ENCODE assay signal across 9 mouse cellular contexts in the genomic region with DNA sequence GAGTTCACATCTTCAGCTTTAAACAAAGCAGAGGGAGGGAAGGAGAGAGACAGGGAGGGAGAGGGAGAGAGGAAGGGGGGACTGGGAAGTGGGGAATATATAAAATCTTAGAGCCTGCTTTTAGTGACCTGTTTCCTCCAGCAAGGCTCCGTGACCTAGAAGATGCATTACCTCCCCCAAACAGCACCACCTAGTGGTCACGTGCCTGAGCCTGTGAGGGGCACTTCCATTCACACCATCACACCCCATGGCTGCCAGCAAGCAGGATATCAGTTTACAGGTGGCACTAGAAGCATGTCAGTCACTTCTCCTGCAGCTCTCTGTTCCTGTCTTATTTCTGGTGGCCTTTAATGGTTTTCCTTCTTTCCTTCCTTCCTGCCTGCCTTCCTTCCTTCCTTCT.
A peak's percentile ranks its signal among the peaks of the same experiment; 100 is the strongest.
DNase-seq lines count a peak whose midpoint lies in the region; ATAC-seq and TF ChIP-seq lines count a peak whose summit lies in the region.
"Had no signal": no experiment of that assay in that cellular context is flagged by ENCODE, and none has a peak within 500 bp of the region (broad histone marks: within the 10 kb centered on the region; RNA-seq: fewer than 3 reads in every experiment).

No protein-coding gene starts in this region.

- H3K27ac ChIP-seq in intestine, postnatal 0 days (ENCODE audit: low read depth, low read length): no peak overlapping the region
- H3K27ac ChIP-seq in intestine, embryonic 16.5 days (ENCODE audit: low read length): no peak overlapping the region
- no peak overlapping the region for H3K27ac ChIP-seq in CH12.LX (ENCODE audit: insufficient read depth, low read depth)
- no peak overlapping the region for H3K27ac ChIP-seq in cortical plate, adult 2 months (ENCODE audit: insufficient read depth, low read length)
- H3K27ac ChIP-seq in hindbrain, embryonic 11.5 days (ENCODE audit: low read depth, low read length): no peak overlapping the region
- H3K27ac ChIP-seq: midbrain, embryonic 12.5 days had no signal

- no peak overlapping the region for H3K4me2 ChIP-seq in intestine, postnatal 0 days (replicated peaks; ENCODE audit: low read depth)
- H3K4me2 ChIP-seq in intestine, embryonic 16.5 days (ENCODE audit: low read depth, low read length): no peak overlapping the region
- no peak overlapping the region for H3K4me2 ChIP-seq in CH12.LX (ENCODE audit: insufficient read depth, low read depth, poor library complexity, severe bottlenecking)
- no peak overlapping the region for H3K4me2 ChIP-seq in hindbrain, embryonic 11.5 days (replicated peaks; ENCODE audit: low read depth, low read length)
- H3K4me2 ChIP-seq: midbrain, embryonic 12.5 days had no signal

- WGBS in intestine, postnatal 0 days: 70% methylated on average over 2 of the region's 2 CpGs
- WGBS in intestine, embryonic 16.5 days: 75% methylated on average over 2 of the region's 2 CpGs
- 73% methylated on average over 2 of the region's 2 CpGs for WGBS in hindbrain, embryonic 11.5 days

- peak; percentile 49 for DNase-seq in CH12.LX (ENCODE audit: extremely low read depth)
- DNase-seq in spleen, adult 12 weeks (ENCODE audit: low spot score): peak; percentile 61
- no peak for DNase-seq in layer of hippocampus, adult 11-12 months (ENCODE audit: low spot score)
- DNase-seq in hindbrain, embryonic 11.5 days (ENCODE audit: low spot score): no peak
- DNase-seq in gastrocnemius, adult 18-20 months (ENCODE audit: low spot score): no peak

- in situ Hi-C loops in CH12.LX (cut with MboI; ENCODE audit: low pct_ligation_motif_present, low pct_unique_long_range_greater_than_20kb, low sequenced_read_pairs): no loop called here

- peak; percentile 28 for TF ChIP-seq RAD21 in CH12.LX (IDR thresholded peaks at IDR 0.05; ENCODE audit: low read depth, low read length)

- ATAC-seq in intestine, postnatal 0 days: no peak
- no peak for ATAC-seq in intestine, embryonic 16.5 days
- no peak for ATAC-seq in hindbrain, embryonic 11.5 days (ENCODE audit: low FRiP score)

- H3K4me3 ChIP-seq in intestine, postnatal 0 days (ENCODE audit: low read depth, low read length): no peak overlapping the region
- no peak overlapping the region for H3K4me3 ChIP-seq in intestine, embryonic 16.5 days (ENCODE audit: low read length)
- H3K4me3 ChIP-seq in CH12.LX (replicated peaks in 1 of 3; ENCODE audit: low read depth in 2 of 3, low read length in 2 of 3, poor library complexity in 1 of 3): no peak overlapping the region
- H3K4me3 ChIP-seq in cortical plate, adult 2 months (ENCODE audit: insufficient read depth, low read length): no peak overlapping the region
- H3K4me3 ChIP-seq in hindbrain, embryonic 11.5 days (ENCODE audit: low read depth, low read length): no peak overlapping the region
- H3K4me3 ChIP-seq: midbrain, embryonic 12.5 days had no signal

- no peaks in the 10 kb centered on the region; the same call in 1 of the 2 replicates for H3K9me3 ChIP-seq in intestine, postnatal 0 days (ENCODE audit: control insufficient read depth)
- peaks cover 6% of the 10 kb centered on the region; the same call in 1 of the 2 replicates for H3K9me3 ChIP-seq in intestine, embryonic 16.5 days (ENCODE audit: control insufficient read depth, low read length)
- H3K9me3 ChIP-seq in CH12.LX (replicated peaks; ENCODE audit: low read length): peaks cover 13% of the 10 kb centered on the region
- H3K9me3 ChIP-seq in hindbrain, embryonic 11.5 days (ENCODE audit: control insufficient read depth, low read length): no peaks in the 10 kb centered on the region

- peak; percentile 61 for TF ChIP-seq CTCF in intestine, postnatal 0 days (IDR thresholded peaks at IDR 0.05; ENCODE audit: low read depth)
- TF ChIP-seq CTCF in CH12.LX (conservative IDR thresholded peaks at IDR 0.05 in 1 of 2, IDR thresholded peaks at IDR 0.05 in 1 of 2; ENCODE audit: low read depth in 2 of 2, low read length in 2 of 2): peak; percentile 32 to 61; a peak in 3 of 4 replicates
- 0 out of 2 replicates have a peak, but pooled peaks have one; percentile 16 for TF ChIP-seq CTCF in cortical plate, adult 2 months (IDR thresholded peaks at IDR 0.05; ENCODE audit: extremely low read depth, insufficient read depth, low read length)

- no peaks in the 10 kb centered on the region for H3K27me3 ChIP-seq in intestine, postnatal 0 days (replicated peaks; ENCODE audit: control insufficient read depth, insufficient read depth, low read length)
- no peaks in the 10 kb centered on the region for H3K27me3 ChIP-seq in intestine, embryonic 16.5 days (replicated peaks; ENCODE audit: control insufficient read depth, insufficient read depth, low read length)
- no peaks in the 10 kb centered on the region for H3K27me3 ChIP-seq in CH12.LX (replicated peaks)
- H3K27me3 ChIP-seq in hindbrain, embryonic 11.5 days (ENCODE audit: control insufficient read depth, insufficient read depth, low read length): no peaks in the 10 kb centered on the region
- H3K27me3 ChIP-seq: midbrain, embryonic 12.5 days had no signal

- dilution Hi-C loops in CH12.LX (cut with MboI; ENCODE audit: extremely low pct_ligation_motif_present, extremely low pct_unique_long_range_greater_than_20kb, low sequenced_read_pairs): no loop called here

- H3K79me2 ChIP-seq in CH12.LX (replicated peaks; ENCODE audit: control insufficient read depth, extremely low read depth, insufficient read depth, poor library complexity, severe bottlenecking): peaks cover 18% of the 10 kb centered on the region

- TF ChIP-seq POLR2A in CH12.LX (IDR thresholded peaks at IDR 0.05; ENCODE audit: low read depth, low read length): no peak
- TF ChIP-seq POLR2A in cortical plate, adult 2 months (IDR thresholded peaks at IDR 0.05; ENCODE audit: extremely low read depth, insufficient read depth, low read length): no peak

- H3K36me3 ChIP-seq in intestine, postnatal 0 days (ENCODE audit: control insufficient read depth, insufficient read depth): peaks cover 4% of the 10 kb centered on the region; the same call in 1 of the 2 replicates
- no peaks in the 10 kb centered on the region for H3K36me3 ChIP-seq in intestine, embryonic 16.5 days (ENCODE audit: control insufficient read depth, insufficient read depth, low read length)
- peaks cover 40 to 86% of the 10 kb centered on the region in 2 experiments for H3K36me3 ChIP-seq in CH12.LX (replicated peaks in 1 of 2; ENCODE audit: control insufficient read depth in 1 of 2, insufficient read depth in 1 of 2, low read length in 1 of 2)
- no peaks in the 10 kb centered on the region for H3K36me3 ChIP-seq in hindbrain, embryonic 11.5 days (ENCODE audit: control insufficient read depth, insufficient read depth, low read length)
- H3K36me3 ChIP-seq: midbrain, embryonic 12.5 days had no signal

- no peak overlapping the region for H3K9ac ChIP-seq in intestine, postnatal 0 days (ENCODE audit: low read depth, low read length)
- H3K9ac ChIP-seq in intestine, embryonic 16.5 days (ENCODE audit: low read depth, low read length): no peak overlapping the region
- no peak overlapping the region for H3K9ac ChIP-seq in CH12.LX (ENCODE audit: insufficient read depth, low read depth)
- no peak overlapping the region for H3K9ac ChIP-seq in hindbrain, embryonic 11.5 days (ENCODE audit: low read depth, low read length)
- H3K9ac ChIP-seq: midbrain, embryonic 12.5 days had no signal

- no peak for TF ChIP-seq EP300 in CH12.LX (IDR thresholded peaks at IDR 0.05; ENCODE audit: low read length)

- no peaks in the 10 kb centered on the region for H3K4me1 ChIP-seq in intestine, postnatal 0 days (replicated peaks; ENCODE audit: control insufficient read depth, insufficient read depth, low read length)
- no peaks in the 10 kb centered on the region for H3K4me1 ChIP-seq in intestine, embryonic 16.5 days (ENCODE audit: control insufficient read depth, insufficient read depth, low read length)
- H3K4me1 ChIP-seq in CH12.LX (ENCODE audit: control insufficient read depth in 1 of 2, insufficient read depth in 2 of 2): peaks cover 0 to 20% of the 10 kb centered on the region in 2 experiments; a peak in 2 of 4 replicates
- H3K4me1 ChIP-seq in cortical plate, adult 2 months (ENCODE audit: control insufficient read depth, insufficient read depth, low read length): peaks cover 9% of the 10 kb centered on the region
- no peaks in the 10 kb centered on the region for H3K4me1 ChIP-seq in hindbrain, embryonic 11.5 days (replicated peaks; ENCODE audit: control insufficient read depth, insufficient read depth, low read length)
- H3K4me1 ChIP-seq: midbrain, embryonic 12.5 days had no signal

TF ChIP-seq in CH12.LX, 34 proteins besides CTCF, POLR2A, EP300 and RAD21:
- TF ChIP-seq SMC3 (IDR thresholded peaks at IDR 0.05; ENCODE audit: low read depth, low read length) (peak; percentile 46), BHLHE40 (IDR thresholded peaks at IDR 0.05; ENCODE audit: low read depth, low read length) (peak; percentile 64), UBTF (IDR thresholded peaks at IDR 0.05; ENCODE audit: low read depth, low read length) (no peak)
TF ChIP-seq in CH12.LX: peak in this region for 2.

Comparison
In these comparisons a context has a peak if more than half of its experiments do, and no peak if none do; other contexts are left out.
1. DNase-seq: peak in CH12.LX (single experiment) and spleen, adult 12 weeks (single experiment); none in layer of hippocampus, adult 11-12 months (single experiment), hindbrain, embryonic 11.5 days (single experiment) and gastrocnemius, adult 18-20 months (single experiment).
2. Peak in every context shown above with its lines, with median percentiles within 50 percentile points of each other: CTCF ChIP-seq.